Mouse (Mus musculus): ENCODE measurements at regions not wholly inside any gene's neighbourhood (a gene's known extent, or its start where the extent isn't known, plus 50 kb on each side); places are given as distances from the start of the nearest gene placed in this dataset.

DNA sequence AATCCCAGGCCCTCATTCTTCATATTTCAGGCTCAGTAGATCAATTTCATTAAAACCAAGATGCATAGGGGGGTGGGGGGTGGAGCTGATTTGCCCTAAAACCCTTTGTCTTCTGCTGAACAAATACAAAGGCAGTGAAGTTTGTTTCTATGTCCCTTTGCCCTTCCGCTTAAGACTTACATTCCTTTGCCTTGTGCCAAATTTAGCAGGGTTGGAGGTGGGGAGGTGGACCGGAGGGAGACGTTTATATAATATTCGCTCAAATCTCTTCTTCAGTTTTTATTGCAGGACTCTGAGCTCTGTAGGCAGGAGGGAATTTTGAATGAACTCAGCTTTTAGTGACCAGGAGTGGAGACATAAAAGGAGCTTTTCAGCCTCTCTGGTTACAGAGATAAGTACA is 258.8 kb downstream of the Fzd1 start:
- no peak for DNase-seq (ENCODE audit: low spot score in 2 of 2)

DNA sequence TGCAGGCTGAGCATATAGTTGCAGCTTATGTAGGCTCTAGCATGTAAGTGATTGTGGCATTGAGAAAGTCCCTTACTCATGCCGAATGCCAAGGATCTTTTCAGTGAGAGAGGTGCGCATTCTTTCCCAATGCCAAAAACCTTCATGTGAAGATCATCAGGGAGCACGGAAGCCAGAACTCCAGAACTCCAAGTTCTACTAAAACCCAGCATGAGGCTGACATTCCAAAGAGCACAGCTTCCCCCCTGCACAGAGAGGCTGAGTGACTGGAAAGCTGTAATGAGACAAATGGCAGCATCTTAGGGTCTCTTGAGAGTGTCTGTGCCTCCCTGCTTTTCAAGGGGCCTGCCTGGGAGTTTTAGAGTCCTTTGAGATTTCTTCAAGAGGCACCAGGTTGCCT is 259.4 kb downstream of the Fzd1 start:
- DNase-seq (ENCODE audit: low spot score in 2 of 2), result no peak

- DNase-seq (ENCODE audit: low spot score in 2 of 2), result no peak
Measured at GRCm38 (mm10) chr5:4496907-4497200, 261.0 kb downstream of the Fzd1 start.

DNA sequence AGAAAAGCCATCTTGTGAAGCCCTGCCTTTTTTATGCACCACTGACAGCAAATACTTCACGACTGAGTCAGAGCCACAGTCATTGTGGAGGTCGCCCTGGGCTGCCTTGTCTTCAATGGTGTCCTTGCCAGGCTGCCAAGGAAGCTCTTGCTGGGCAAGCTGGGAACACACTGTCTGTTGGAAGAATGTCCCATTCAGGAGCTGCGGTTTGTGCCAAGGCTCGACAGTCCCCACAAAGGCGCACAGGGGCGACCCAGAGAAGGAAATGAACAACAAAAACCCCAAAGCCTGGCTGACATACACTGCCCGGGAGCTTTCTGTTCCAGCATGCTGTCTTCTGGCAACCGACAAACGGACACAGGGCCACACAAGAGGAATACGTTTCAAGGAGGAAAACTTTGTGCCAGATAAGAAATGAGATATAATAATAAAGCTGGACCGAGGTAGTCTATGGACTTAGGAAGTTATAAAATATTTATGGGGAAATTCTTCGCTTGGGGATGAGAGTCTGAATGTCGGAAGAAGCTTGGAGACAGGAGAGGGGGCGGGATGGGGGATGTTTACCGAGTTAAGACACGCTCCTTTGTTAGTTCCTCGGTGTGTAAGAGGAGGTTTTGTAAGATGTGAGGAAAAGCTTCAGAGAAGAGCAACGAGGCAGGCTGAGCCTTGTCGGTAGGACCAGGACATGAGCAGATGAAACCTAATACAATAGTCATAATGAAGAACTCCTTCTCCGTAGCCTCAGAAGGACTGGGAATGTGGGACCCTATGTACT is 261.5 kb downstream of the Fzd1 start:
- no peak for DNase-seq (ENCODE audit: low spot score in 2 of 2)

DNA sequence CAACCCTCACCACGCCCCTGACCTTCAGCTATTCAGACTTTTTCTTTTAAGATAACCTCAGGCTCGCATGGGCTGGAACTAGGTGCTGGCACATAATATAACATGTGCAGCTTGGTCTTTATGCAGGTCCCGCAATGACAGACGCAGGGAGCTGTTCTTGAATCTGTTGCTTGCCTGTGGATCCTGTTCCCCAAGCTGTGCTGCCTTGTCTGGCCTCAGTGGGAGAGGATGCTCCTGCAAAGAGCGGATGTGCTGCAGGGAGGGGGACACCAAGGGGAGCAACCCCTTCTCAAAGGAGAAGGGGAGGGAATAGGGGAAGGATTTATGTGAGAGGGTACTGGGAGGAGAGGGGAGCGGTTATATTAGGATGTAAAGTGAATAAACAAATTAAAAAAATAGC is 262.4 kb downstream of the Fzd1 start:
- DNase-seq (ENCODE audit: low spot score in 2 of 2), result no peak

- DNase-seq (ENCODE audit: low spot score in 2 of 2), result no peak
Measured at GRCm38 (mm10) chr5:4486391-4487132, 271.3 kb downstream of the Fzd1 start.

DNA sequence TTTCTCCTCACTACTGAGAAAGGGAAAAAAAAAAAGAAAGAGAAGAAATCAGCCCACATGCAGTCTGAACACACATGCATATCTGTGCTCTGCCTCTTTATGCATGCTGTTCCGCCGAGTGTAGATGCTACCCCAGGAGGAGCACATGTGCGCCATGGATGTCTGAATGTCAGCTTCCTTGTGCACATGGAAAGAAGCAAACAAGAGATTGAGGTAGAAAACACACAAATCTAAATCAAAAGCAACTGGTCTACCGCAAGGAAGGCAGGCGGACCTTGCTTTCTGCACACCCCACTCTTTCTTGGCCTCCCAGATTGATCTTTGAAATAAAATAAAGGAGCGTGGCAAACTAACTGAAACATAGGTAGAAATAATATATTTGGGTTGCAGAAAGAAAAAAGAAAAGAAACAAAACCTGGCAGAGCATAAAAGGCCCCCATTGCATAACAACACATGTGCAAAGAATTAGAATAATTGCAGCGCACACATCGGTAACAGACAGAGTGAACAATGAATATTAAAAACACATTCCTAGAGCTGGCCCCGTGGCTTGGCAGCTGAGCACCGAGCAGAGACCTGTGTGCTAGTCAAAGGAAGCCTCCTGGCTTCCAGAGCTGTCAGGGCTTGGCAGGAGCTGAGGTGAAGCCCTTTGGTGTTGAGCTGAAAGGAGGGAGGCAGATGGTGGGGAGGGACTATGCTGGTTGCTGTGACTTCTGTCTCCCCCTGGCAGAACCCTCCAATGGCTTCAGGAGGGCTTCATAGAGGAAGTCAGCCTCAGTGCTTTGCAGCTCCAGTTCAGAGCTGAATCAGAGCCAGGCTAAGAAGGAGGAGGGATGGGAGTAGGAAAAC is 272.1 kb downstream of the Fzd1 start:
- DNase-seq (ENCODE audit: low spot score in 2 of 2), result no peak

DNA sequence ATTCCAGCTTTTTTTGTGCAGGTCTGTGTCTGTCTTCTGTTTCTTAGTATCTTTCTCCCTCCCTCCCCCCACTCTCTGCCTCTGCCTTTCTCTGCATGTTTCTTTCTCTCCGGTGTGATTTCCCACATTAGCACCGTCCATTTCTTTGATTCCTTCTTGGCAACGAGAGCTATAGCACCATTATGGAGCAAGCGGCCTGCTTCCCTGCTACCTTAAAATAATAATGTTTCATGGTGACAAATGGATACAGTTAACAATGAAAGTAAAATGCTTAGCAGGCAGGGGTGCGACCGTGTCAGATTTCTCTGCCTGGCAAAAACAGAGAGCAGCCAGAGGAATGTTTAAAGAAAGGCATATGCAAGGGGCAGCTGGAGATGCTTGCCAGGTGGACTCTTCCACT is 273.1 kb downstream of the Fzd1 start:
- no peak for DNase-seq (ENCODE audit: low spot score in 2 of 2)

GRCm38 (mm10) chr5:4484151-4484550 is 273.7 kb downstream of the Fzd1 start:
- DNase-seq (ENCODE audit: low spot score in 2 of 2), result no peak

GRCm38 (mm10) chr5:4474255-4474654 is 282.1 kb downstream of the Mterf1b start:
- no peak for DNase-seq (ENCODE audit: low spot score in 2 of 2)
